Mouse (Mus musculus) bone marrow macrophage, adult 2 months (primary cell): ENCODE measurements at regions not wholly inside any gene's neighbourhood (a gene's known extent, or its start where the extent isn't known, plus 50 kb on each side); places are given as distances from the start of the nearest gene placed in this dataset.

ENCODE experiments used
- H3K27ac ChIP-seq: 2 replicates; pipeline ENCODE4 v1.5.1; 2012; ENCODE audit warnings: low read depth, low read length; ENCODE audit not compliant: insufficient read depth
- H3K4me1 ChIP-seq: 2 replicates; pipeline ENCODE4 v1.6.1; 2012; ENCODE audit warnings: low read length; ENCODE audit not compliant: control insufficient read depth, insufficient read depth
- H3K4me3 ChIP-seq: 2 replicates; pipeline ENCODE4 v1.5.1; 2012; ENCODE audit warnings: mild to moderate bottlenecking, low read length, moderate library complexity; ENCODE audit not compliant: insufficient read depth
- CTCF ChIP-seq: IDR thresholded peaks from 2 replicates; pipeline ENCODE4 v1.5.1; 2012; ENCODE audit warnings: low read depth, mild to moderate bottlenecking, low read length, moderate library complexity
- POLR2A ChIP-seq: IDR thresholded peaks from 2 replicates; pipeline ENCODE4 v1.6.1; 2012; ENCODE audit warnings: mild to moderate bottlenecking, low read depth, low read length, borderline replicate concordance

DNA sequence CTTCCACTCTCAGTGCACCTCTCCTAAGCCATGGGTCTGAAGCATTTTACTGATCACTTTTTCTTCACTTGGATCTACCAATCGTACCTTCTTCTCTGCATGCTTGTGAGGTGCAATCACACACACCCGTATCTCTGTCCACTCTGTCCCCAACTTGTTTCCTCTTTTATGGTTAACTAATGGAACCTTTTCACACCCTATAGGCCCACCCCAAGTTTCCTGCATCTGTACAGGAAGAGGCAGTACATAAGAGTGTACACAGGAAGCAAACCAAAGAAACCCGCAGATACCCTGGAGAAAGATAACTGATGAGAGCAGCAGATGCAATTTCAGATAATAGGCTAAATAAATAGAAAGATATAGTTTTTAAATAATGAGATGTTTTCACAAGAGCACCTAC lies 102.5 kb upstream of the Ifne start:
- Histone ChIP-seq H3K27ac (no peak overlapping the region), H3K4me3 (no peak overlapping the region), H3K4me1 (no peaks in the 10 kb centered on the region)
- TF ChIP-seq CTCF: no peak

DNA sequence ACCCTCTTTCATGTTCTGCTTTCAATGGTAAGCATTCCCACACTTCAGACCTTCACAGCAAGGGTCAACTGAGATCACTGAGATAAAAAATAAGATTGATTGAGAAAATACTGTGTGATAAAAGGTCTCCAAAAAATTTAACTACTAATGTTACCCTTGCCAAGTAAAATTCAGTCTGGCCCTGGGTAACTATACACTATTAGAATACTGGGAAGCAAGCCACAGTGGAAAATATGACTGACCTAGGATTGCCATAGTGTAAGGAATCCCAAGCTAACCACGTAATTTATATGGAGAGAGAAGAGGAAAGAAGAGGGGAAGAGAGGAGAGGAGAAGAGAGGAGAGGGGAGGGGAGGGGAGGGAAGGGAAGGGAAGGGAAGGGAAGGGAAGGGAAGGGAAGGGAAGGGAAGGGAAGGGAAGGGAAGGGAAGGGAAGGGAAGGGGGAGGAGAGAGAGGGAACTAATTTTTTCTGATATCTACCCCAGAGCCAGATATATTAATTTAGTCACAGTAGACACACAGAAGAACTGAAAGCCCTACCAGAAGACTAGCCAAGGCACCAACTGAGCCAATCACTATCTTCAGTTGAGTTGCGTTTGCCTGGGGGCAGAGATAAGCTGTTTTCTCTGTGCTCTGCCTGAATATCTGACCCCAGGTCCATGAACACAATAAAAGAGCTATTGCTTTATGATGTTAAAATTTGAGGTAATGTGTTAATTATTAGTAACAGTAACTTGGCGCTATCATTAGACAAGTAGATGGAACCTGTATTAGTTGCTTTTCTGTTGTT lies 97.3 kb upstream of the Ifne start:
- no peak overlapping the region for H3K27ac ChIP-seq
- no peak for TF ChIP-seq CTCF
- no peak for TF ChIP-seq POLR2A
- no peak overlapping the region for H3K4me3 ChIP-seq
- no peaks in the 10 kb centered on the region for H3K4me1 ChIP-seq

DNA sequence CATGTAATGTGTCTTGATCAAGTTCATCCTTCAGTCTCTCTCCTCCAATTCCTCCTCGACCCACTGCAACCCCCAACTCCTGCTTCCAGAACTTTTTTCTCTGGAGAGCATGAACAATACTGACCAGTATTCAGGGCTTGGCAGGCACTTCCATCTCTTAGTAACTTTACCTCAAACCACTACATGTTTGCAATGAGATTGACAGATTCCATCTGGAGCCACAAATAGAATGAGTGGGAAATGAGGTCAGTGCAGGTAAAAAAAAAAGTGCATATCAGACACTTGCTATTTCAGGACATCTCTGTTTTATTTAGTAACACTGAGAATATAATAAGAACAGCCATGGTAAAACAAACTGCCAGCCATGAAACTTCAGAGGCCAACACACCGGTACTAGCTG lies 94.5 kb upstream of the Ifne start:
- TF ChIP-seq POLR2A (no peak), CTCF (no peak)
- no peak overlapping the region for H3K27ac ChIP-seq
- H3K4me3 ChIP-seq: no peak overlapping the region
- no peaks in the 10 kb centered on the region for H3K4me1 ChIP-seq

DNA sequence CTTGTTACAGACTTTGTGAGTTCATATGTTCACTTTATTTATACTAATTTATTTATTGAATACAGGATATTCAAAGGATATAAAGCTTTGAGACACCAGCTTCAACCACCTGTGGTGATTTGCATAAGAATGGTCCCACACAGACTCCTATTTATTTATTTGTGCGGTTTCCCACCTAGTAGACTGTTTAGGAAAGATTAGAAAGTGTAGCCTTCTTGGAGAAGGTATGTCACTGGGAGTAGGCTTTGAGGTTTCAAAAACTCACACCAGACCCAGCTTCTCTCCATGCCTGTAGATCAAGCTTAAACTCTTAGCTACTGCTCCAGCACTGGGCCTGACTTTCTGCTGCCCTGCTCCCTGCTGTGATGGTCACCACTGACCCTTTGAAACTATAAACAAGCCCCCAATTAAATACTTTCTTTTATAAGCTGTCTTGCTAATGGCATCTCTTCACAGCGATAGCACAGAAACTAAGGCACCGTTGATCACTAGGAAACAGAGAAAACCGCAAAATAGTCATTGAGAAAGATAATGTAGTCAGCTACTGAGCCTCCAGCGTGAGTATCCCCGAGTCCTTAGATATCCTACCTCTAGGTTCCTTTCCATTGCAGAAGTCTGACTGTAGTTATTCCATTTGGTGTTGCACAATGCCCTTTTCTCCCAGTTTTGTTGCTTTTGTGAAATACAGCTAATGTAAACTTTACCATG lies 89.3 kb upstream of the Ifne start:
- TF ChIP-seq POLR2A: no peak
- no peak for TF ChIP-seq CTCF
- H3K4me1 ChIP-seq: no peaks in the 10 kb centered on the region
- H3K4me3 ChIP-seq: no peak overlapping the region
- H3K27ac ChIP-seq: no peak overlapping the region

DNA sequence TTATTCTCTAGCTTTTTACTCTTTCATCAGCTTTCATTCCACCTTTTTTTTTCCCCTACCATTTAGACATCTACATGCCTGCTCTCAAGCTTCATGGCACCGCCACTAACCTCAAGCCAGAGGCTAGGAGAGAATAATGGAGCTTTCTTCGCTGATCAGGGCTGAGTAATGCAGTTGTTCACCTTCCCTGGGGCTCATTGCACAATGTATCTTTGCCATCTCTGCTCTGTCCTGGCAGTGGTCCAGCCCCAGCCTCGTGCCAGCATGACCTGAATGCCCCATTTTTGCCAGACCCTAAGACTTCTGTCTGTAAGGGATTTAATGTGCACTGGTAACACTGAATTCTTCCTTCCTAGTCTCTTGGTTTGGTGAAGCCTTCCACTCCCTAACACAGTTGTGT lies 79.6 kb upstream of the Ifne start:
- H3K27ac ChIP-seq: no peak overlapping the region
- TF ChIP-seq CTCF: no peak
- no peak for TF ChIP-seq POLR2A
- no peak overlapping the region for H3K4me3 ChIP-seq
- no peaks in the 10 kb centered on the region for H3K4me1 ChIP-seq

DNA sequence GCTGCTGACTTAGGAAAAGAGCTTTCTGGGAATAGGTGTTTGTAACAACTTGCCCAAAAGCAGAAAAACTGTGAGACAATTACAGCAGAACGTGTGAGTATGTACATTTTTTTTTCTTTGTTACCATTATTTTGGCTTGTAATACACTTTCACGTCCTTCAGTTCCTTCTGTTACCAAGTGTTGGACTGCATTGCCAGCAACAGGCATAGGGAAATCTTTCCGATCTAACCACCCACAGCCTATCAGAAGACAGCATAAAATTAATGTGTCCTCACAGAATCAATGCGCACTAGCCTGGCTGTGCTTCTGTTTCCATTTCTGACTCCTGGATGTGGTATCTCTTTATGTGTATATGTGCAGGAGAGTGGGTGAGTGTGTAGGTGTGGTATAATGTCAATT lies 76.6 kb upstream of the Ifne start:
- H3K4me1 ChIP-seq: no peaks in the 10 kb centered on the region
- TF ChIP-seq CTCF: no peak
- no peak for TF ChIP-seq POLR2A
- H3K27ac ChIP-seq: no peak overlapping the region
- H3K4me3 ChIP-seq: no peak overlapping the region

DNA sequence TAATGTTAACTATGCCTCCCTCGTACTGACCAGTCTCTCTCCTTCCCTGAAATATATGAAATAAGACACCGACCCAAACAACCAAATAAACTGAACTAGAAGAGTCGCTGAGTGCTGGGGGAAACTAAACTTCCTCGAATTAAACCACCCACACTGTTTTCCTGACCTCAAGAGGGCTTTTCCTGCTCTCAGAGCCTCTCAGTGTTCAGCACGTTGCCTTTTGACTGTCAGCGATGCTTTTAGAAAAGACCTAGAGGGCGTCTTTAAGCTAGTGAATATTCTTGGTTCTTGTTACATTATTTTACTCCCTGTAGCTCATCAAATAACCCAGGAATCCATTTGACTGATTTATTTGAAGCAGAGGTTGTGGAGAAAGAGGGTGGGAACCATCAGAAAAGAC lies 76.2 kb upstream of the Ifne start:
- Histone ChIP-seq H3K4me1 (no peaks in the 10 kb centered on the region), H3K4me3 (no peak overlapping the region), H3K27ac (no peak overlapping the region)
- TF ChIP-seq POLR2A: no peak
- no peak for TF ChIP-seq CTCF

DNA sequence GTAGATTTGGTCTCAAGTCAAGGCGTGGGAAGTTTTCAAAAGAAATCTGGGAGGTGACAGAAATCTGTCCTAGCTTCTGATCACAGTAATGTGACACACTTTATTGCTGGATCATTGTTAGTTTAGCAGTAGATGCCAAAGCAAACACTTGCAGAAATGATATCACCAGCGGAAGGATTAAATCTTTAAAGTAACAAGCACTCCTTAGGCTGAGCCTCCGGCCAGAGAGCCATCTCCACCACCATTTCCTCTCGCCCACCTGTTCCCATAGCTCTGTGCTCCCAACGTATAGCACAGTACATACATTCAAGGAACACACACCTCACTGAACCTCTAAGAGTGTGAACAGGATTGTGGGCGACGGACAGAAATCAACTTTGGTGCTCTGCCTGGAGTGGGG lies 75.6 kb upstream of the Ifne start:
- TF ChIP-seq CTCF: no peak
- no peak for TF ChIP-seq POLR2A
- Histone ChIP-seq H3K4me3 (no peak overlapping the region), H3K27ac (no peak overlapping the region), H3K4me1 (no peaks in the 10 kb centered on the region)

DNA sequence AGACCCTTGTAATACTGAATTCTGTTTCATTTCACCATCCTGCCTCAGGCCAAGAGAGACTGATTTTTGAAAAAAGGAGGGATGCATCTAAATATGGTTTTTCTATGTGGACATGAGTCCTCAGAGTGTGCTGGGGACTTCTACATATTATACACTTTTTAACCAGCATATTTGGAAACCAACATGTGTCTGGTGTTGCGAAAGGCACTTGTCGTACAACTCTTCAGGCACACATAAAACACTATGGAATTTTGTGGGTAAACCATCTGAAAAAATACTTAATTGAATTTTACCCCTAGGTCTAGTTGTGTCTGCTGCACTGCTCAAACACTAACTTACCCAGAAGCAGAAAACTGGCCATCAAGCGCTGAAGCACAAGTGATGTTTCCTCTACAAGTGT lies 74.0 kb upstream of the Ifne start:
- H3K27ac ChIP-seq: no peak overlapping the region
- no peaks in the 10 kb centered on the region for H3K4me1 ChIP-seq
- H3K4me3 ChIP-seq: no peak overlapping the region
- TF ChIP-seq CTCF: no peak
- no peak for TF ChIP-seq POLR2A

DNA sequence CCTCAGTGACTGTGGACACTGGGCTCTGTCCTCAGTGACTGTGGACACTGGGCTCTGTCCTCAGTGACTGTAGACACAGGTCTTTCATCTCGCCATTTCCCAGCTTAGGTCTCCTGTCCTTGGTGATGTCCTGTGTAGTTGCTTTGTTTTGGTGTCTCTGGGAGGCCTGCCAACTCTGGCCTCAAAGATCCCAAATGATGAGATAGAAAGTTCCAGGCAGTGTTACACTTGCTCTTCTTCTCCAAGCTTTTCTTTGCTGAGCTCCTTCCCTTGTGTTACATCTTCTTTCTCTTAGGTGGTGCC lies 71.0 kb upstream of the Ifne start:
- Histone ChIP-seq H3K4me1 (no peaks in the 10 kb centered on the region), H3K4me3 (no peak overlapping the region), H3K27ac (no peak overlapping the region)
- no peak for TF ChIP-seq CTCF
- no peak for TF ChIP-seq POLR2A
